Mouse (Mus musculus): ENCODE data around the gene Muc4.

DNA sequence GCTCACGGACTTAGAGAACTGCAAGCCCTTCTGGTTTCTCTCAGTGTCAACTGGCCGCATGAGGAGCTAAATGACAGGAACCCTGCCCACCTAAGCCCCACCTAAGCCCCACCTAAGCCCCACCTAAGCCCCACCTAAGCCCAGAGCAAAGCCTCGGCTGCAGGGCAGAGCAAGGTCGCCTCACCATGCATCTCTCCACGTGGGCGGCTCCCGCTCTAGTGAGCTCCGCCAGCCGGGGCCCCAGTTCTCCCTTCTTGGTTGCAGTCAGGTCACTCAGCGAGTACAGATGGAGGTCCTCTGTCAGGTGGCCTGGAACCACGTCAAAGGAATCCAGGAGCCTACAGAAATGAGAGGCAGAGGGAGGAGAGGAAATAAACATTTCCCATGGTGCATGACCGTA lies 89.7 kb downstream of the Muc4 start:
- TF ChIP-seq NANOG (IDR thresholded peaks at IDR 0.05; ENCODE audit: borderline replicate concordance, low read length) (no peak), CTCF (conservative IDR thresholded peaks at IDR 0.05; ENCODE audit: low read length) (no peak), POU5F1 (IDR thresholded peaks at IDR 0.05; ENCODE audit: borderline replicate concordance, low read length) (no peak)

Data from E14TG2a.4 (cell line).